Mouse (Mus musculus) C2C12 (cell line): ENCODE data around the gene Tgfa. TPM values are rescaled to one million over a fixed set of nuclear protein-coding genes. Genes with fewer than 3 reads are reported as not detected.

Experiments used
- H3K27me3 ChIP-seq: one replicate; pipeline ENCODE4 v1.6.1; 2011; ENCODE audit not compliant: control insufficient read depth, insufficient read depth, insufficient read length
- H3K36me3 ChIP-seq: one replicate; pipeline ENCODE4 v1.6.1; 2011; ENCODE audit not compliant: control insufficient read depth, insufficient read depth
- H3K4me3 ChIP-seq: one replicate; pipeline ENCODE4 v1.5.1; 2011; ENCODE audit warnings: mild to moderate bottlenecking, control low read depth; ENCODE audit not compliant: poor library complexity, insufficient read depth, severe bottlenecking
- H3K79me2 ChIP-seq: one replicate; pipeline ENCODE4 v1.6.1; 2011; ENCODE audit not compliant: control insufficient read depth, insufficient read depth
- H3K79me3 ChIP-seq: one replicate; pipeline ENCODE4 v1.6.1; 2011; ENCODE audit warnings: low read depth, control low read depth
- H3ac ChIP-seq: one replicate; pipeline ENCODE3; 2011; ENCODE audit warnings: low read depth; ENCODE audit not compliant: control insufficient read depth, insufficient read length
- CEBPB ChIP-seq: IDR thresholded peaks from one replicate; pipeline ENCODE4 v1.6.1; 2011; ENCODE audit warnings: low read depth, mild to moderate bottlenecking, control low read depth, moderate library complexity
- CTCF ChIP-seq: IDR thresholded peaks from one replicate; pipeline ENCODE4 v1.5.1; 2011; ENCODE audit not compliant: control insufficient read depth, insufficient read depth, insufficient read length
- FOSL1 ChIP-seq: IDR thresholded peaks from one replicate; pipeline ENCODE4 v1.8.0; 2011; ENCODE audit warnings: mild to moderate bottlenecking, low read length; ENCODE audit not compliant: poor library complexity, insufficient read depth, severe bottlenecking
- MAX ChIP-seq: IDR thresholded peaks from one replicate; pipeline ENCODE4 v1.6.1; 2011; ENCODE audit warnings: mild to moderate bottlenecking, control low read depth
- MYOD1 ChIP-seq: IDR thresholded peaks from one replicate; pipeline ENCODE4 v1.6.1; 2011; ENCODE audit warnings: low read depth; ENCODE audit not compliant: control insufficient read depth, insufficient read length
- MYOG ChIP-seq: IDR thresholded peaks from one replicate; pipeline ENCODE4 v1.6.1; 2011; ENCODE audit not compliant: control insufficient read depth, insufficient read length; ENCODE audit errors: extremely low read depth
- USF1 ChIP-seq: IDR thresholded peaks from one replicate; pipeline ENCODE4 v1.6.1; 2011; ENCODE audit warnings: low read depth, mild to moderate bottlenecking, control low read depth, moderate library complexity
- polyA plus RNA-seq: library from polyadenylated mRNA; unstranded; fragments of >200 nt; fragmentation: generic; extraction: Trizol; gene quantifications from one replicate; pipeline ENCODE4 v1.2.1, GENCODE M21; 2012; ENCODE audit warnings: missing spikeins

Gene Tgfa
- polyA plus RNA-seq, 1 experiment: 0.54 TPM

- Histone ChIP-seq H3ac (no peak overlapping the region), H3K79me3 (no peaks in the 10 kb centered on the region), H3K4me3 (no peak overlapping the region), H3K36me3 (no peaks in the 10 kb centered on the region), H3K79me2 (no peaks in the 10 kb centered on the region), H3K27me3 (peaks cover 4% of the 10 kb centered on the region)
- TF ChIP-seq FOSL1 (no peak), MYOD1 (no peak), MYOG (no peak), USF1 (no peak), MAX (no peak)
These were observed 101.1 kb downstream of the Tgfa start for GRCm38 (mm10) chr6:86296126-86296525.

DNA sequence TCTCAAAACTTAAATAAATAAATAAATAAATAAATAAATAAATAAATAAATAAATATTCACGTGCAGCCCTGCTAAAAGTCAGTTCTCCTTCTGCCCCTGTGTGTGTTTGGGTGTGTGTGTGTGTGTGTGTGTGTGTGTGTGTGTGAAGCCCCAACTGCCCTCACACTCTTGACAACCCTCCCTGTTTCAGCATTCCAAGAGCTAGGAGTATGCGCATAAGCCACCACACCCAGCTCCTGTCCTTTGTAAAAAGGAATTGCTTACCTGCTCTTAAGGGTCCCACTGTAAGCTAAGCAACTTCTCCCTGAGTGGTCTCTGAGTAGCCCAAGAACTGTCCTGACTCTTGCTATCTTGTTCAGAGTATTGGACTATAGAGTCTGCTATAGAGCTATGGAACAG lies 101.9 kb downstream of the Tgfa start:
- Histone ChIP-seq H3ac (no peak overlapping the region), H3K27me3 (peaks cover 4% of the 10 kb centered on the region), H3K79me2 (no peaks in the 10 kb centered on the region), H3K36me3 (no peaks in the 10 kb centered on the region), H3K4me3 (no peak overlapping the region), H3K79me3 (no peaks in the 10 kb centered on the region)
- no peak for TF ChIP-seq FOSL1
- TF ChIP-seq MYOG: no peak
- TF ChIP-seq MYOD1: no peak

- H3K79me2 ChIP-seq: no peaks in the 10 kb centered on the region
- peaks cover 9% of the 10 kb centered on the region for H3K27me3 ChIP-seq
- no peak overlapping the region for H3ac ChIP-seq
- no peaks in the 10 kb centered on the region for H3K36me3 ChIP-seq
- H3K4me3 ChIP-seq: no peak overlapping the region
- TF ChIP-seq USF1 (no peak), MAX (no peak), MYOD1 (no peak), FOSL1 (no peak), CEBPB (no peak), CTCF (no peak), MYOG (no peak)
- H3K79me3 ChIP-seq: no peaks in the 10 kb centered on the region
These were observed 103.9 kb downstream of the Tgfa start for GRCm38 (mm10) chr6:86298961-86299360.

DNA sequence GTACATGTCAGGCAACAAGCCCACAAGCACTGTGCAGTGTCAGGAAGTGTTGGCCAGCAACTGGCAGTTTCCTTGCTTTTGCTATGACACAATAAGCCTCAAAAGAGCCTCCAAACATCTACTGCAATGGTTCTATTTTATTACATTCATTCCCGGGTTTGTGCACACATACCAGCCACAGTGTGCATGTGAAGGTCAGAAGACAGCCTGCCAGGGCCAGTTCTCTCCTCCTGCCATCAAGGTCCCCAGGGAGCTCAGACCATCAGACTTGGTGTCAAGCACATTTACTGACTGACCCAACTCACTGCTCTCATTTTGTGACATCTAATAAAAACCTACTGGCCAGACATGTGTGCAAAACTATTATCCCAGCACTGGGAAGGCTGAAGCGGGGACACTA lies 104.4 kb downstream of the Tgfa start:
- TF ChIP-seq MYOD1 (no peak), FOSL1 (no peak), CEBPB (no peak), CTCF (no peak), MYOG (no peak), MAX (no peak), USF1 (no peak)
- no peak overlapping the region for H3K4me3 ChIP-seq
- H3K27me3 ChIP-seq: peaks cover 9% of the 10 kb centered on the region
- H3ac ChIP-seq: no peak overlapping the region
- no peaks in the 10 kb centered on the region for H3K36me3 ChIP-seq
- no peaks in the 10 kb centered on the region for H3K79me2 ChIP-seq
- H3K79me3 ChIP-seq: no peaks in the 10 kb centered on the region

DNA sequence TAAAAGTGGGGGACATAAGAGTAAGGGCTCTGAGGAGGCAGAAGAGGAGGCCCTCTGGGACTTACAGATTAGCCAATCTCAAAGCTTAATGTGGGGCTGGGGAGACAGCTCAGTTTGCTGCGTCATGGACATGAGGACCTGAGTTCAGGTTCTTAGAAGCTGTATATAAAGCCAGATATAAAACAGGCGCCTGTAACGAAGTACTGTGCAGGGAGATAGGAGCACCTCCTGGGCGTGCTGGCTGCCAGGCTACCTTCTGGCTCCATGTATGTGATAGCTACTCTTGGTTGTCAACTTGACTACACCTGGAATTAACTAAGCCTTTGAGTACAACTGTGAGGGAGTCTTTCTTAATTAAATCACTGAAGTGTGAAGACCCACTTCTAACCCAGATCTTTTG lies 110.7 kb downstream of the Tgfa start:
- Histone ChIP-seq H3K79me3 (no peaks in the 10 kb centered on the region), H3K79me2 (no peaks in the 10 kb centered on the region), H3K27me3 (peaks cover 8% of the 10 kb centered on the region), H3K36me3 (no peaks in the 10 kb centered on the region), H3ac (no peak overlapping the region), H3K4me3 (no peak overlapping the region)
- TF ChIP-seq CTCF: no peak
- no peak for TF ChIP-seq USF1
- no peak for TF ChIP-seq MYOG
- no peak for TF ChIP-seq MAX
- no peak for TF ChIP-seq FOSL1
- no peak for TF ChIP-seq CEBPB

- H3K4me3 ChIP-seq: no peak overlapping the region
- H3K36me3 ChIP-seq: no peaks in the 10 kb centered on the region
- TF ChIP-seq MYOD1 (no peak), MYOG (no peak), FOSL1 (no peak), MAX (no peak), CTCF (no peak), USF1 (no peak), CEBPB (no peak)
- H3ac ChIP-seq: no peak overlapping the region
- H3K27me3 ChIP-seq: no peaks in the 10 kb centered on the region
- no peaks in the 10 kb centered on the region for H3K79me3 ChIP-seq
- H3K79me2 ChIP-seq: no peaks in the 10 kb centered on the region
These were observed 119.0 kb downstream of the Tgfa start for GRCm38 (mm10) chr6:86314011-86314410.
